Mouse (Mus musculus) myocyte (in vitro differentiated cells): ENCODE measurements at regions not wholly inside any gene's neighbourhood (a gene's known extent, or its start where the extent isn't known, plus 50 kb on each side); places are given as distances from the start of the nearest gene placed in this dataset.
A peak's percentile ranks its signal among the peaks of the same experiment; 100 is the strongest.

Experiments used
- H3K27me3 ChIP-seq: one replicate; pipeline ENCODE4 v1.6.1; 2011; ENCODE audit not compliant: control insufficient read depth, insufficient read depth, insufficient read length
- H3K36me3 ChIP-seq: one replicate; pipeline ENCODE4 v1.6.1; 2011; ENCODE audit not compliant: control insufficient read depth, insufficient read depth
- H3K4me2 ChIP-seq: one replicate; pipeline ENCODE4 v1.6.1; 2011; ENCODE audit warnings: low read depth, control low read depth
- H3K4me3 ChIP-seq: one replicate; pipeline ENCODE4 v1.5.1; 2011; ENCODE audit warnings: mild to moderate bottlenecking, control low read depth, moderate library complexity
- H3K79me2 ChIP-seq: one replicate; pipeline ENCODE4 v1.6.1; 2011; ENCODE audit not compliant: control insufficient read depth, insufficient read depth
- H3ac ChIP-seq: one replicate; pipeline ENCODE4 v1.6.1; 2011; ENCODE audit not compliant: control insufficient read depth, insufficient read length
- CEBPB ChIP-seq: IDR thresholded peaks from 2 replicates; pipeline ENCODE4 v1.6.1; 2011; ENCODE audit warnings: mild to moderate bottlenecking, moderate library complexity; ENCODE audit not compliant: poor library complexity, insufficient read depth, severe bottlenecking
- E2F4 ChIP-seq: IDR thresholded peaks from one replicate; pipeline ENCODE4 v1.6.1; 2011; ENCODE audit warnings: mild to moderate bottlenecking, control low read depth, moderate library complexity; ENCODE audit not compliant: insufficient read depth
- MAX ChIP-seq: IDR thresholded peaks from one replicate; pipeline ENCODE4 v1.6.1; 2011; ENCODE audit warnings: low read depth, mild to moderate bottlenecking, control low read depth
- MYOD1 ChIP-seq, 3 experiments: IDR thresholded peaks; one replicate each; pipeline ENCODE4 v1.6.1; 2011; ENCODE audit warnings: control low read depth in 2 of 3, low read depth in 2 of 3, mild to moderate bottlenecking in 2 of 3, moderate library complexity in 1 of 3; ENCODE audit not compliant: insufficient read length in 2 of 3, control insufficient read depth in 1 of 3
- MYOG ChIP-seq, 3 experiments: IDR thresholded peaks; one replicate each; pipeline ENCODE4 v1.6.1; 2011; ENCODE audit warnings: control low read depth in 2 of 3, low read depth in 2 of 3, mild to moderate bottlenecking in 2 of 3; ENCODE audit not compliant: insufficient read length in 2 of 3, control insufficient read depth in 1 of 3, insufficient read depth in 1 of 3
- POLR2A ChIP-seq: IDR thresholded peaks from one replicate; pipeline ENCODE4 v1.6.1; 2011; ENCODE audit warnings: low read depth, mild to moderate bottlenecking, control low read depth, moderate library complexity; ENCODE audit not compliant: insufficient read length
- POLR2AphosphoS2 ChIP-seq: IDR thresholded peaks from one replicate; pipeline ENCODE4 v1.6.1; 2011; ENCODE audit warnings: low read depth, control low read depth; ENCODE audit not compliant: insufficient read length
- REST ChIP-seq: IDR thresholded peaks from one replicate; pipeline ENCODE4 v1.6.1; 2011; ENCODE audit warnings: mild to moderate bottlenecking, control low read depth, moderate library complexity; ENCODE audit not compliant: insufficient read depth, insufficient read length
- SRF ChIP-seq: IDR thresholded peaks from one replicate; pipeline ENCODE4 v1.6.1; 2011; ENCODE audit warnings: low read depth; ENCODE audit not compliant: control insufficient read depth, insufficient read length
- TCF12 ChIP-seq: IDR thresholded peaks from one replicate; pipeline ENCODE4 v1.6.1; 2011; ENCODE audit warnings: mild to moderate bottlenecking, control low read depth; ENCODE audit not compliant: poor library complexity, insufficient read depth, severe bottlenecking
- TCF3 ChIP-seq: IDR thresholded peaks from one replicate; pipeline ENCODE4 v1.6.1; 2011; ENCODE audit warnings: low read depth, control low read depth; ENCODE audit not compliant: insufficient read length
- USF1 ChIP-seq: IDR thresholded peaks from one replicate; pipeline ENCODE4 v1.6.1; 2011; ENCODE audit warnings: low read depth, mild to moderate bottlenecking, control low read depth, moderate library complexity

GRCm38 (mm10) chr1:79335480-79336114 is 104.3 kb downstream of the Scg2 start:
- no peak for TF ChIP-seq USF1
- TF ChIP-seq TCF12: no peak
- no peak for TF ChIP-seq REST
- TF ChIP-seq TCF3: no peak
- no peak for TF ChIP-seq SRF
- TF ChIP-seq MYOG (IDR thresholded peaks at IDR 0.05; ENCODE audit: control insufficient read depth in 1 of 3, insufficient read depth in 1 of 3, insufficient read length in 2 of 3, low read depth in 2 of 3): no peak
- no peak for TF ChIP-seq POLR2A
- no peak for TF ChIP-seq E2F4
- no peak for TF ChIP-seq MYOD1 (IDR thresholded peaks at IDR 0.05; ENCODE audit: control insufficient read depth in 1 of 3, insufficient read length in 2 of 3, low read depth in 2 of 3)

GRCm38 (mm10) chr1:79317194-79317593 is 122.7 kb downstream of the Scg2 start:
- Histone ChIP-seq H3K4me3 (no peak overlapping the region), H3ac (no peak overlapping the region), H3K27me3 (no peaks in the 10 kb centered on the region), H3K79me2 (no peaks in the 10 kb centered on the region), H3K4me2 (no peak overlapping the region), H3K36me3 (no peaks in the 10 kb centered on the region)
- no peak for TF ChIP-seq REST
- peak in 2 of 3 experiments; percentile 80 to 95 for TF ChIP-seq MYOD1 (IDR thresholded peaks at IDR 0.05; ENCODE audit: control insufficient read depth in 1 of 3, insufficient read length in 2 of 3, low read depth in 2 of 3)
- peak; percentile 69 for TF ChIP-seq TCF3
- TF ChIP-seq MYOG (IDR thresholded peaks at IDR 0.05; ENCODE audit: control insufficient read depth in 1 of 3, insufficient read depth in 1 of 3, insufficient read length in 2 of 3, low read depth in 2 of 3): peak in 1 of 3 experiments; percentile 64

More at GRCm38 (mm10) chr1:79335480-79336114, 104.3 kb downstream of the Scg2 start:
- no peak overlapping the region for H3ac ChIP-seq
- no peaks in the 10 kb centered on the region for H3K36me3 ChIP-seq
- no peak overlapping the region for H3K4me3 ChIP-seq
- no peak overlapping the region for H3K4me2 ChIP-seq
- no peaks in the 10 kb centered on the region for H3K27me3 ChIP-seq
- H3K79me2 ChIP-seq: no peaks in the 10 kb centered on the region

- H3K4me2 ChIP-seq: no peak overlapping the region
- no peaks in the 10 kb centered on the region for H3K79me2 ChIP-seq
- no peaks in the 10 kb centered on the region for H3K36me3 ChIP-seq
- no peak for TF ChIP-seq E2F4
- TF ChIP-seq TCF3: no peak
- no peak for TF ChIP-seq MAX
- TF ChIP-seq MYOD1 (IDR thresholded peaks at IDR 0.05; ENCODE audit: control insufficient read depth in 1 of 3, insufficient read length in 2 of 3, low read depth in 2 of 3): no peak
- TF ChIP-seq SRF: no peak
- no peak for TF ChIP-seq POLR2AphosphoS2
- TF ChIP-seq USF1: no peak
- no peak for TF ChIP-seq MYOG (IDR thresholded peaks at IDR 0.05; ENCODE audit: control insufficient read depth in 1 of 3, insufficient read depth in 1 of 3, insufficient read length in 2 of 3, low read depth in 2 of 3)
- TF ChIP-seq CEBPB: no peak
- TF ChIP-seq TCF12: no peak
- TF ChIP-seq POLR2A: no peak
- no peak for TF ChIP-seq REST
- no peak overlapping the region for H3K4me3 ChIP-seq
- H3K27me3 ChIP-seq: no peaks in the 10 kb centered on the region
- H3ac ChIP-seq: no peak overlapping the region
Measured at GRCm38 (mm10) chr1:79314774-79315173, 125.1 kb downstream of the Scg2 start.

- H3K27me3 ChIP-seq: no peaks in the 10 kb centered on the region
- no peak overlapping the region for H3K4me3 ChIP-seq
- H3K4me2 ChIP-seq: no peak overlapping the region
- no peaks in the 10 kb centered on the region for H3K36me3 ChIP-seq
- TF ChIP-seq POLR2A (no peak), TCF12 (no peak), REST (no peak), MYOD1 (IDR thresholded peaks at IDR 0.05; ENCODE audit: control insufficient read depth in 1 of 3, insufficient read length in 2 of 3, low read depth in 2 of 3) (no peak), SRF (no peak), TCF3 (no peak), USF1 (no peak), POLR2AphosphoS2 (no peak), E2F4 (no peak), MYOG (IDR thresholded peaks at IDR 0.05; ENCODE audit: control insufficient read depth in 1 of 3, insufficient read depth in 1 of 3, insufficient read length in 2 of 3, low read depth in 2 of 3) (no peak), MAX (no peak)
- H3ac ChIP-seq: no peak overlapping the region
- H3K79me2 ChIP-seq: no peaks in the 10 kb centered on the region
Measured at GRCm38 (mm10) chr1:79312153-79312552, 127.8 kb downstream of the Scg2 start.

GRCm38 (mm10) chr1:79303602-79304001 is 136.3 kb downstream of the Scg2 start:
- Histone ChIP-seq H3ac (no peak overlapping the region), H3K4me2 (no peak overlapping the region), H3K79me2 (no peaks in the 10 kb centered on the region), H3K27me3 (no peaks in the 10 kb centered on the region), H3K4me3 (no peak overlapping the region), H3K36me3 (no peaks in the 10 kb centered on the region)
- TF ChIP-seq MYOG (IDR thresholded peaks at IDR 0.05; ENCODE audit: control insufficient read depth in 1 of 3, insufficient read depth in 1 of 3, insufficient read length in 2 of 3, low read depth in 2 of 3) (no peak), MYOD1 (IDR thresholded peaks at IDR 0.05; ENCODE audit: control insufficient read depth in 1 of 3, insufficient read length in 2 of 3, low read depth in 2 of 3) (no peak), USF1 (no peak), E2F4 (no peak), REST (no peak), POLR2A (no peak), TCF12 (no peak), CEBPB (no peak), SRF (no peak), POLR2AphosphoS2 (no peak)
